Mouse (Mus musculus) adrenal gland, adult 18-20 months (tissue): ENCODE results near the gene Adm. TPM values are rescaled to one million over a fixed set of nuclear protein-coding genes. Genes with fewer than 3 reads are reported as not detected.
"Not testable (repeated sequence)": the region's sequence is repeated elsewhere in the genome, so short reads cannot be mapped to it uniquely, and the experiment has no call there.

ENCODE experiments used
- DNase-seq, 2 experiments: peaks; one replicate each; pipeline ENCODE4 v3.0.0; 2021 to 2022; ENCODE audit warnings: low spot score in 2 of 2
- total RNA-seq, 2 experiments: library from RNA; stranded (reverse); gene quantifications; 1 replicate in 1 of 2; 2 replicates in 1 of 2; pipeline ENCODE4 v1.2.3; 2021

Gene Adm
- total RNA-seq, 2 experiments from 2014 or later: 19.2 to 26.4 TPM

DNA sequence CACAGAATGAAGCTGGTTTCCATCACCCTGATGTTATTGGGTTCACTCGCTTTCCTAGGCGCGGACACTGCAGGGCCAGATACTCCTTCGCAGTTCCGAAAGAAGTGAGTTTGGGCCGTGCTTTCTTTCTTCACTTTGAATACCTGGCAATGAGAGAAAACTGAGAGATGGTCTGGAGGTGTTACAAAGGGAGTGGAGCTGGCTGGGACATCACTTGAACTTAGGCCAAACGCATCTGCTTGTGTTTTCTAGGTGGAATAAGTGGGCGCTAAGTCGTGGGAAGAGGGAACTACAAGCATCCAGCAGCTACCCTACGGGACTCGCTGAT is 776 bp downstream of the Adm start:
- DNase-seq: no peak

- peak; percentile 28 to 40 for DNase-seq
Measured at GRCm38 (mm10) chr7:110628611-110629354, 1.3 kb downstream of the Adm start.

GRCm38 (mm10) chr7:110629892-110630666 is 2.6 kb downstream of the Adm start:
- DNase-seq: peak; percentile 84 to 86

DNA sequence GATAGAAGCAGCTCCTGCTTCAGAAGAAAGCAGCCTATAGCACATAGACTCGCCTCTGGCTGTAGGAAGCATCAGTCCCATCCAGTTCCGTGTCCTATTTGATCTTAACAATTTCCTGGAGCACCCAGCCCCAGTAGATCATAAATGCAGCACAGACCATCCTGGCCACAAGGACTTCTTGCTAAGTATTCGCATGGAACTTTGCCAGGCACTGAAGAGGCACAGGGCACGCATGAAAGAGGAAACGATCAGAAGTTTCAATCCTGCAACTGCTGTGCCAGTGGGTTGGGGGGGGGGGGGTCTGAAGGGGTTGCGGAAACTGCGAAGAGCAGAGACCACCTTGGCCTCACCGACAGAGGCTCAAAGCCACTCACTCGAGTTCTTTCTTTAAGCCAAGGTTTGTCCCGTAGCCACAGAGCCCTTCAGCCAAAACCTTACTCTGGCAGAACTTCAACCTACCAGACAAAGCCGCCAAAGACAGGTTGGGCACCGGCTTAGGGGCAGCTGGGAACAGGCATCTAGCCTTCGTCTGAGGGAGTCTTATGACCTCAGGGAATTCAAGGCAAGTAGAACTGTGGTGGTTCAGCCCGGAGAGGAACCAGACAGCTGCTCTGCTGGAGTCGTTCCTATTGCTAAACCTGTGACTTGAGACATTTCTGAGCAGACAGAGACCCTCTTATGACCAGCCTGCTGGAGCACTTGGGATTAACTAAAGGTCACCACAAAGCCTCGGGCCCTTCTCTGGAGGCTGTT is 3.9 kb downstream of the Adm start:
- peak; percentile 23 to 33 for DNase-seq

GRCm38 (mm10) chr7:110635929-110636328 is 8.5 kb downstream of the Adm start:
- no peak for DNase-seq

GRCm38 (mm10) chr7:110636559-110636958 is 9.1 kb downstream of the Adm start:
- DNase-seq: no peak

DNA sequence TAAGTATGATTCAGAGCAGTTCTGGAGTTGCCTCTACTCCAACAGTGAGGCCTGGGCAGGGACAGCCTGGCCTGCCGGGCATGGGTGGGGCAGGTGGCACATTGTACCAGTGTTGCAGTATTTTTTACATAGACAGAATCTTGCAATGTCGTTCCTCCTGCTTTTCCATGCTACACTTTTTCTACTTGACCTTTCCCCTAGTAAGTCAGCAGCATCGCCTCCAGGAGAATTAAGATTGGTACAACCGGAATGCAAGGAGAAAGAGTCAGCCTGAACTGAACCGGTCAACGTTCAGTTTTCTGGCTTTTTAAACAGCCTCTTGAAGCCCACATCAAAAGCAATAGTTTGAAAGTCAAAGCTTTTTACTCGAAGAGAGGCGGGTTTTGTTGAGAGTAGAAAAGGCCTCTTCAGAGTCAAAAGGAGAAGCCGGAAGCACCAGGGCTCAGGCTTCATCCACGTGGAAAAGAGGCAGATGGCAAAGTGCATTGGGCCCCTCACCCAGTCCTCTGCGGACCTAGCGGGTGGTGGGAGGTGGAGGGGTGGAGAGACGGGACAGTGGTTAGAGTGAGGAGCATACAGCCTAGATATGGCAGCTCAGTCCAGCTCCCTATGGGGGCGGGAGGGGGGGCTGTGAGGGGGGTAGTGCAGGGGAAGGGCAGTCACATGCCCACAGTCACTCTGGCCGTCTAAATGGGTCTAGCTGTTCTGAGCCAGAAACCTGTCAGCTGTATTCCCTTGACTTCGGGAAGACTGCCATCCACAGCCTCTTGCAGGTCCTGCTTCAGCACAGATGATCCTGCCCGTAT is 11.0 kb downstream of the Adm start:
- no peak for DNase-seq

- DNase-seq: no peak
Measured at GRCm38 (mm10) chr7:110639291-110639915, 11.9 kb downstream of the Adm start.

DNA sequence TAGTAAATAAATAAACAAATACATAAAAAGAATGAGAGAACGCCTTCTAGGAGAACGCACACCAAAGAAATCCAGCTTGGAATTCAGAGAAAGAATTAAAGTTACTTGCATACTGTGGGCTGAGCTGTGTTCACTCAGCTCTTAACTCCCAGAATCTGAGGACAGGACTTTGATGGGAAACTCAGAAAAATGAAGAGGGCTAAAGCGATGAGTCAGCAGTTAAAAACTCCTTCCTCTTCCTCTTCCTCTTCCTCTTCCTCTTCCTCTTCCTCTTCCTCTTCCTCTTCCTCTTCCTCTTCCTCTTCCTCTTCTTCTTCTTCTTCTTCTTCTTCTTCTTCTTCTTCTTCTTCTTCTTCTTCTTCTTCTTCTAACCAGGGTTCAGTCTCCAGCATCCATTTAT is 12.5 kb downstream of the Adm start:
- not testable (repeated sequence) for DNase-seq

- peak; percentile 61 to 69 for DNase-seq
Measured at GRCm38 (mm10) chr7:110645311-110645710, 17.9 kb downstream of the Adm start.

GRCm38 (mm10) chr7:110645859-110646258 is 18.4 kb downstream of the Adm start:
- DNase-seq: no peak

- no peak for DNase-seq
Measured at GRCm38 (mm10) chr7:110646611-110647407, 19.3 kb downstream of the Adm start.

DNA sequence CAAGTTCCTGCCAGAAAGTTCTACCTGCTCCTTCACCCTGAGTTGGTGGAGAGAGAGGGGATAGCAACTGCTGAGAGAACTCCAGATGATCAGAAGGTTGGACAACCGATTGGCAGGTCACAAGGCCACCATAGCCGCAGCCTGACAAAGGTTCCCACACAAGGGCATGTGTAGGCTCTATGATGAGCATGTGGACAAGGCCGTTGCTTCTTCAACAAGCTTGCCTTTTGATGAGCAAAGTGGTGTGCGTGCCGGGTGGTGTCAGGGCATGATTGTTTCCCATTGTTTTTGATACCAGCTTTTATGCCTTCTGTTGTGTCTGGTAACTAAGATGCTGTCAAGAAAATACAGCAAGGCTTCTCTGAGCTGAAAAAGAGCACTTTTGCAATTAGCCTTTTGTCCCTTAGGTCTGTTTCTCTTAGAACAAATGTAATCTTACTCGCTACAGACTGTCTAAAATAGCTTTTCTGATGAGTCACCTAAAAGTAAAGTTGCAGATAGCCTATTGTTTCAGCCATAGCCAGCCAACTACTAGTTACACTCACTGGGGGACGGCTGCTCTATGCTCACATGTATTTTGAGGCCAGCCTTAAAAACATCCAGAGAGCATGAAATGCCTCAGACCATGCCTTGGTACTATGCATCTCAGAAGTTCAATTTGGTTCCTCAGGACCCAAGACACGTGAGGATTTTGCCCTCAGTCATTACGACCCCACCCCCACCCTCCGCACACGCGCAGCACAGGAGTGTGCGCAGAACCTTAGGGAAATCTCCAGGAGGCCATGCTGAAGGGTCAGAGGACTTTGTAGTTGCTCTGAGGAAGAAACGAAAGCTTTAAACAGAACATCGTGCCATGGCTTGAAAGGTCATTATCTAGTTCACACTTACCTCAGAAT is 20.3 kb downstream of the Adm start:
- DNase-seq: no peak

DNA sequence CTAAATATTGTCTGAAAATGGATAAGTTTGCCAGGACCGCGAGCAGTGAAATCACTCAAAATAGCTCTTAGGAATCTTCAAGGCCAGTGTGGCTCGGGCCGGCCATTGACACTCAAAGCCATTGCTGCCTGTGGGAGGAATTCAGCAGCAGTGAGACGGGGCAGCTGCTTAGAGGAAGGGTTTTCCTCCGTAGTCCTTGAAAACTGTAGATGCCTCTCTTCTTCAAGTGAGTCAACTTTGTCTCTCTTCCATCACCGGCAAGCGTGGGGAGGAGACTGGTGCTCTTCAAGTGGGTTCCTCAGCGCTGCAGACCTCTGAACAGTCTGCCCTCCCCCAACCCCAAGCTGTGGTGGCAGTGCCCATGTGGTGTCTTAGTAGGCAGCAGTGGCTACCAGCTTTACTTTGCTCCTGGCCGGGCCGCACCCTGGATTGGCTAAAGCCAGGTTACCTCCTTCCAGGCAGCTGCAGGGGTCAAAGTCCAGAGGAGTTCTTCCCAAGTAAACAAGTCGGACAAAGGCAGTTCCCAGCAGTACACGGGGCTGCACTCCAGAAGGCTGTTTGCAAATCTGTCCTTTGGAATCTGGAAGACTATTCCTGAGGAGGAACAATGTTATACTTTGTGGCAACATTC is 21.1 kb downstream of the Adm start:
- no peak for DNase-seq

- DNase-seq: no peak
Measured at GRCm38 (mm10) chr7:110649133-110649987, 21.9 kb downstream of the Adm start.

GRCm38 (mm10) chr7:110650491-110650890 is 23.0 kb downstream of the Adm start:
- DNase-seq: no peak

DNA sequence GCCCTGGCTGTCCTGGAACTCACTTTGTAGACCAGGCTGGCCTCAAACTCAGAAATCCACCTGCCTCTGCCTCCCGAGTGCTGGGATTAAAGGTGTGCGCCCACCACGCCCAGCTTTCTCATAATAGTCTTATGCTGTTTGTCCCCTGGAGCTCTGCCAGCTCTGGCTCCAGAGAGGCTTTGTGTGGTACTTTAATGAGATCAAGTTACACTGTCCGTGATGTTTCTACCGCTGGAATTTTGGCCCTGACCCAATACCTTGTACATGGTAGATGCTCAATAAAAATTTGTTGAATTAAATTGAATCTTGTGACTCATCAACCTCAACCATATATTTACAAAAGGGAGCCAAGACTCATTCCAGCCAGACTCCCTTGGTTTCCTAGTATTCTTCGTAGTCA is 23.6 kb downstream of the Adm start:
- DNase-seq: no peak
